ENCODE assay signal across 10 mouse cellular contexts in the genomic region with DNA sequence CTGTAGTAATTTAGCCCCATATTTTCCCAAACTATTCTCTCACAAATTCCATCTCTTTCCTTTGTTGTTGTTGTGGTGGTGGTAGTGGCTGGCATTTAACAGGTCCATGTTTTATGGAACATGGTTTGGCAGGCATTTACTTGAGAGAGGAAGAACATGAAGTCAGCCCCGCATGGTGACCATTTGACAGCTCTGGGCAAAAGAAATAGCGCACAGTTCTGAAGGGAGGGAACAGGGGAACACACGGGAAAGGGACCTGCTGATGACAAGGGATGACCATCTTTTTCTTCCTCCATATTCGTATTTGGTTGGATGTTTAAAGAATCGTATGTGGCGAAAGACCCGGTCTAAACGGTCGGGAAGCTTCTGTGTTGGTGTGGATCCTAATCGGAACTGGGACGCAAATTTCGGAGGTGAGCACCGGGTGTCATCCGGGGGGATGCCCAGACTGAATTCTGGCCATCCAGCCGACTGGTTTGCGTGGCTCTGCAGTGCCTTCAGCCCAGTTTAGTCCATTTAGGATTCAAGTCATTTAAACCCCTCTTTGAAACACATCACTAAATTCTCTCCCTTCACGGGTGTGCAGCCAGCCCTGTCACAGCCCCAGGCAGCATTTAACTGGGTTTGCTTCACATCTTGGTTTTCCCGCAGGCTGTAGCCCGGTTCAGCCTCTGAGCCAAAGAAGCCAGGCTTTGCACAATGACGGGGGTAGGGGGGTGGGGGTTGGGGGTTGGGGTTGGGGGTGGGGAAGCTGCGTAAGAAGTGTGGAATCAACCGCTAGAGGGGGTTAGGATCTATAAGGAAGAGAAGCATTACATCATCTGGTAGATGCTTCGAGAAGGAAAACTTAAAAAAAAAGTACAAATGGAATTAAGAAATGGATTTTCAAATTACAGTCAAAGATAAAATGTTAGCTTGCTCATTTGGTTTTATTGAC. TPM values are rescaled to one million over a fixed set of nuclear protein-coding genes. Genes with fewer than 3 reads are reported as not detected.
DNase-seq lines count a peak whose midpoint lies in the region; ATAC-seq lines count a peak whose summit lies in the region.
"Had no signal": no experiment of that assay in that cellular context is flagged by ENCODE, and none has a peak within 500 bp of the region (broad histone marks: within the 10 kb centered on the region; RNA-seq: fewer than 3 reads in every experiment).

No protein-coding gene starts in this region.

- peak overlapping the region; percentile 60 for H3K4me2 ChIP-seq in hindbrain, embryonic 16.5 days (ENCODE audit: low read length)
- H3K4me2 ChIP-seq in neural tube, embryonic 12.5 days (replicated peaks): peak overlapping the region; percentile 40

- 32% methylated on average over 23 of the region's 23 CpGs for WGBS in heart, embryonic 10.5 days
- 14% methylated on average over 23 of the region's 23 CpGs for WGBS in hindbrain, embryonic 16.5 days
- 20% methylated on average over 23 of the region's 23 CpGs for WGBS in neural tube, embryonic 12.5 days

- peaks cover 46% of the 10 kb centered on the region for H3K4me1 ChIP-seq in heart, embryonic 10.5 days
- peaks cover 20% of the 10 kb centered on the region for H3K4me1 ChIP-seq in hindbrain, embryonic 16.5 days (ENCODE audit: control insufficient read depth, insufficient read depth, low read depth, low read length)
- H3K4me1 ChIP-seq in neural tube, embryonic 12.5 days: peaks cover 19% of the 10 kb centered on the region

- peak; percentile 63 for ATAC-seq in hindbrain, embryonic 16.5 days
- peak; percentile 59; the same call in 1 of the 2 replicates for ATAC-seq in neural tube, embryonic 12.5 days (ENCODE audit: low FRiP score, low read depth)

- peak overlapping the region; percentile 33 for H3K4me3 ChIP-seq in heart, embryonic 10.5 days
- peak overlapping the region; percentile 29 for H3K4me3 ChIP-seq in hindbrain, embryonic 16.5 days (ENCODE audit: low read length)
- H3K4me3 ChIP-seq in neural tube, embryonic 12.5 days: no peak overlapping the region

- H3K36me3 ChIP-seq in heart, embryonic 10.5 days: 0 out of 2 replicates have a peak, but pooled peaks cover 3% of the 10 kb centered on the region
- H3K36me3 ChIP-seq in hindbrain, embryonic 16.5 days (ENCODE audit: control insufficient read depth, insufficient read depth, low read length): no peaks in the 10 kb centered on the region
- no peaks in the 10 kb centered on the region for H3K36me3 ChIP-seq in neural tube, embryonic 12.5 days

- no peaks in the 10 kb centered on the region for H3K27me3 ChIP-seq in heart, embryonic 10.5 days (ENCODE audit: insufficient read depth, poor library complexity, severe bottlenecking)
- H3K27me3 ChIP-seq in hindbrain, embryonic 16.5 days (replicated peaks; ENCODE audit: control insufficient read depth, insufficient read depth, low read length): no peaks in the 10 kb centered on the region
- H3K27me3 ChIP-seq in neural tube, embryonic 12.5 days (replicated peaks): no peaks in the 10 kb centered on the region

- H3K9me3 ChIP-seq in heart, embryonic 10.5 days: no peaks in the 10 kb centered on the region
- no peaks in the 10 kb centered on the region for H3K9me3 ChIP-seq in hindbrain, embryonic 16.5 days (ENCODE audit: control insufficient read depth, low read length)
- no peaks in the 10 kb centered on the region for H3K9me3 ChIP-seq in neural tube, embryonic 12.5 days

- peak overlapping the region; percentile 59; the same call in 1 of the 2 replicates for H3K9ac ChIP-seq in hindbrain, embryonic 16.5 days (ENCODE audit: low read depth, low read length)
- H3K9ac ChIP-seq in neural tube, embryonic 12.5 days: no peak overlapping the region

- peak overlapping the region; percentile 84 for H3K27ac ChIP-seq in heart, embryonic 10.5 days
- peak overlapping the region; percentile 83 for H3K27ac ChIP-seq in hindbrain, embryonic 16.5 days (ENCODE audit: low read depth, low read length)
- no peak overlapping the region for H3K27ac ChIP-seq in neural tube, embryonic 12.5 days

- no peak for DNase-seq in heart, embryonic 10.5 days (ENCODE audit: low spot score)
- no peak for DNase-seq in heart, adult 18-20 months
- DNase-seq in right cerebral cortex, postnatal 14 days: peak; percentile 40
- DNase-seq in right cerebral cortex, adult 2 months (ENCODE audit: low spot score in 2 of 2): no peak
- DNase-seq in urinary bladder, postnatal 4 days (ENCODE audit: low spot score in 2 of 2): no peak
- no peak for DNase-seq in gastrocnemius, adult 18-20 months (ENCODE audit: low spot score)

RNA-seq across cellular contexts. Expression of a gene that starts 10.5 kb away (rescaled TPM):
- 17.8 and 29.1 TPM in 2 replicates for polyA plus RNA-seq in heart, embryonic 10.5 days (2016; fragmentation: Nextera tagmentation; extraction: Ambion mirVana)
- total RNA-seq in heart, adult 18-20 months (2021): under 1 TPM in 1 of 2 experiments, not detected in 1; 0.25 TPM
- 7.6 and 9.7 TPM in 2 replicates for polyA plus RNA-seq in hindbrain, embryonic 16.5 days (2015; fragmentation: Nextera tagmentation; extraction: Ambion mirVana)
- 8.2 and 8.5 TPM in 2 replicates for polyA plus RNA-seq in neural tube, embryonic 12.5 days (2016; fragmentation: Nextera tagmentation; extraction: Ambion mirVana)
- total RNA-seq in gastrocnemius, adult 18-20 months (2021): not detected
- polyA plus RNA-seq: C2C12 had no signal

RNA-seq across cellular contexts. Expression of a gene that starts 16.3 kb away (rescaled TPM):
- polyA plus RNA-seq in heart, embryonic 10.5 days (2016; fragmentation: Nextera tagmentation; extraction: Ambion mirVana): 1.2 and 1.7 TPM in 2 replicates
- total RNA-seq in heart, adult 18-20 months (2021): not detected
- 0.84 and 0.85 TPM in 2 replicates for polyA plus RNA-seq in hindbrain, embryonic 16.5 days (2015; fragmentation: Nextera tagmentation; extraction: Ambion mirVana)
- polyA plus RNA-seq in neural tube, embryonic 12.5 days (2016; fragmentation: Nextera tagmentation; extraction: Ambion mirVana): 1.2 and 1.9 TPM in 2 replicates
- not detected for total RNA-seq in gastrocnemius, adult 18-20 months (2021)
- polyA plus RNA-seq: C2C12; spleen, adult 2 months had no signal

RNA-seq across cellular contexts. Expression of a gene that starts 42.3 kb away (rescaled TPM):
- polyA plus RNA-seq in heart, embryonic 10.5 days (2016; fragmentation: Nextera tagmentation; extraction: Ambion mirVana): 0.16 TPM in 1 of 2 replicates, not detected in the other
- total RNA-seq in heart, adult 18-20 months (2021): under 1 TPM in 1 of 2 experiments, not detected in 1; 0.41 TPM
- polyA plus RNA-seq in hindbrain, embryonic 16.5 days (2015; fragmentation: Nextera tagmentation; extraction: Ambion mirVana): 0.15 and 0.19 TPM in 2 replicates
- 0.24 and 0.49 TPM in 2 replicates for polyA plus RNA-seq in neural tube, embryonic 12.5 days (2016; fragmentation: Nextera tagmentation; extraction: Ambion mirVana)
- total RNA-seq in gastrocnemius, adult 18-20 months (2021): not detected
- polyA plus RNA-seq: spleen, adult 2 months had no signal

RNA-seq across cellular contexts. Expression of a gene that starts 42.3 kb away (rescaled TPM):
- polyA plus RNA-seq in heart, embryonic 10.5 days (2016; fragmentation: Nextera tagmentation; extraction: Ambion mirVana): 38.2 and 41.1 TPM in 2 replicates
- 1 to 10 TPM; 8.5 to 8.6 TPM for total RNA-seq in heart, adult 18-20 months (2021)
- polyA plus RNA-seq in hindbrain, embryonic 16.5 days (2015; fragmentation: Nextera tagmentation; extraction: Ambion mirVana): 25.6 and 31.4 TPM in 2 replicates
- 35.1 and 35.9 TPM in 2 replicates for polyA plus RNA-seq in neural tube, embryonic 12.5 days (2016; fragmentation: Nextera tagmentation; extraction: Ambion mirVana)
- total RNA-seq in gastrocnemius, adult 18-20 months (2021): 10 to 100 TPM in 1 of 2 experiments, 1 to 10 TPM in 1; 9.6 to 10.8 TPM

RNA-seq across cellular contexts. Expression of a gene that starts 58.9 kb away (rescaled TPM):
- 0.97 and 2.1 TPM in 2 replicates for polyA plus RNA-seq in heart, embryonic 10.5 days (2016; fragmentation: Nextera tagmentation; extraction: Ambion mirVana)
- total RNA-seq in heart, adult 18-20 months (2021): not detected
- 0.09 and 0.12 TPM in 2 replicates for polyA plus RNA-seq in hindbrain, embryonic 16.5 days (2015; fragmentation: Nextera tagmentation; extraction: Ambion mirVana)
- not detected in 2 replicates for polyA plus RNA-seq in neural tube, embryonic 12.5 days (2016; fragmentation: Nextera tagmentation; extraction: Ambion mirVana)
- not detected for total RNA-seq in gastrocnemius, adult 18-20 months (2021)
- polyA plus RNA-seq: C2C12; spleen, adult 2 months had no signal
